Mouse (Mus musculus) liver, embryonic 12.5 days (tissue): ENCODE results near the gene Lypla2. TPM values are rescaled to one million over a fixed set of nuclear protein-coding genes. Genes with fewer than 3 reads are reported as not detected.
"Not testable (repeated sequence)": the region's sequence is repeated elsewhere in the genome, so short reads cannot be mapped to it uniquely, and the experiment has no call there.

Experiments used
- ATAC-seq: fragments of 200-750 bp; cut with Nextera tagmentation; 2 replicates; pipeline ENCODE4 v1.8.0; 2017; ENCODE audit warnings: moderate number of reproducible peaks, mild to moderate bottlenecking, moderate library complexity
- H3K27ac ChIP-seq: fragments of 300-500 bp; sonication (generic); 2 replicates; pipeline ENCODE4 v1.5.1; 2016; ENCODE audit warnings: mild to moderate bottlenecking
- H3K27me3 ChIP-seq: fragments of 300-500 bp; sonication (generic); replicated peaks from 2 replicates; pipeline ENCODE4 v1.6.1; 2016; ENCODE audit warnings: mild to moderate bottlenecking, moderate library complexity
- H3K36me3 ChIP-seq: fragments of 300-500 bp; sonication (generic); 2 replicates; pipeline ENCODE4 v1.6.1; 2016; ENCODE audit warnings: mild to moderate bottlenecking, moderate library complexity
- H3K4me1 ChIP-seq: fragments of 300-500 bp; sonication (generic); 2 replicates; pipeline ENCODE4 v1.6.1; 2016
- H3K4me2 ChIP-seq: fragments of 300-500 bp; sonication (generic); 2 replicates; pipeline ENCODE4 v1.6.1; 2016; ENCODE audit warnings: mild to moderate bottlenecking, moderate library complexity
- H3K4me3 ChIP-seq: fragments of 300-500 bp; sonication (generic); 2 replicates; pipeline ENCODE4 v1.5.1; 2016; ENCODE audit warnings: mild to moderate bottlenecking, moderate library complexity
- H3K9ac ChIP-seq: fragments of 300-500 bp; sonication (generic); 2 replicates; pipeline ENCODE4 v1.6.1; 2016; ENCODE audit warnings: mild to moderate bottlenecking, moderate library complexity
- H3K9me3 ChIP-seq: fragments of 300-500 bp; sonication (generic); replicated peaks from 2 replicates; pipeline ENCODE4 v1.6.1; 2016; ENCODE audit warnings: mild to moderate bottlenecking, moderate library complexity
- WGBS: fragments of 180-500 bp; shearing (Covaris S2); methylation state at CpG from one replicate; pipeline ENCODE4 v1.1.7; 2016; ENCODE audit not compliant: insufficient replicate concordance; 5-methylcytosine and 5-hydroxymethylcytosine counted together
- polyA plus RNA-seq: library from polyadenylated mRNA; unstranded; fragments of >200 nt; fragmentation: Nextera tagmentation; extraction: Ambion mirVana; gene quantifications from 2 replicates; pipeline ENCODE4 v1.2.1, GENCODE M21; 2016

Gene Lypla2
- polyA plus RNA-seq, 1 experiment from 2014 or later: 61.7 TPM

DNA sequence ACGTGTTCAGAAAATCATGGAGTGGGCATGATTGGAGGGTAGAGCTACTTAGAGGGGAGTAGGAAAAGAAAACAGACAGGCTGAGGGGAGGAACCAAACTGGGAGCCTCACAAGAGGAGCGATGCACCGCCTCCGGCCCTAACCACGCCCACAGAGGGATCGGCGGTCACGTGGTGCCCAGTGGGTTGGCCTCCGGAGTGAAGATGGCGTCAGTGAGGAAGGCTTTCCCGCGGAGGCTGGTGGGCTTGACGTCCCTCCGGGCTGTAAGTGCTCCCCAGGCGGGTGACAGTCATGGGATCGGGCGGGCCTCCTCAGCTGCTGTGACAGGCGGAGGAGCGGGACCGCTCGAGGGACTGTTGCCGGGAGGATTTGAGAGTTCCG lies 26.2 kb downstream of the Lypla2 start, which contains the start of gene Hmgcl:
Gene Hmgcl (plus strand): TSS at position 171 of the 381 bp plus-strand sequence.
- 1% methylated on average over 23 of the region's 23 CpGs for WGBS
- Histone ChIP-seq H3K4me2 (peak within 1 kb of the TSS; percentile 85), H3K27me3 (no peaks in the 10 kb centered on the region), H3K9ac (peak within 1 kb of the TSS; percentile 84), H3K4me1 (peaks cover 52% of the 10 kb centered on the region), H3K9me3 (peaks cover under 1% of the 10 kb centered on the region; the same call in 1 of the 2 replicates), H3K4me3 (peak within 1 kb of the TSS; percentile 86), H3K27ac (peak within 1 kb of the TSS; percentile 74), H3K36me3 (peaks cover 6% of the 10 kb centered on the region)
- peak; percentile 88 for ATAC-seq

- Histone ChIP-seq H3K4me1 (peaks cover 52% of the 10 kb centered on the region), H3K27me3 (no peaks in the 10 kb centered on the region), H3K9me3 (no peaks in the 10 kb centered on the region), H3K4me3 (peak overlapping the region; percentile 86), H3K36me3 (peaks cover 5% of the 10 kb centered on the region), H3K4me2 (peak overlapping the region; percentile 85), H3K9ac (peak overlapping the region; percentile 84), H3K27ac (peak overlapping the region; percentile 71; the same call in 1 of the 2 replicates)
- WGBS: 65% methylated on average over 10 of the region's 10 CpGs
- 0 out of 2 replicates have a peak, but pooled peaks have one; percentile 9 for ATAC-seq
Measured at GRCm38 (mm10) chr4:135945706-135946105, 26.7 kb downstream of the Lypla2 start.

DNA sequence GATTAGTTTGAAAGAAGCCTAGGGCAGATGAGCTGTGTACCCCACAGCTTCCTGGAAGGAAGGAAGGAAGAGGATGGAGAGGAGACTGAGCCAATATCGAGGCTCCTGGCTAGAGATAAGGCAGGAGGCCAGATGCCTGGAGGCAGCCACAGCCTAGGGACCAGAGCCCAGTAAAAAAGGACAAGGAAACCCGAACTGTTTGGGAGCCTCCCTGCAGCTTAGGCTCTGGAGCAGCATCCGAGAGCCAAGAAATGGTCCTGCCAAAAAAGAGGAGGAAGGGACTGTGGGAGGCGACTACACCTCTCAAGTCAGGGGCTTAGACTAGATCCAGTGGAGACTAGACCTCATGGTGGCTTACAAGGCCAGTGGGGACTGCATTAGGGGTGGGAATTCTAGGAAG lies 29.0 kb downstream of the Lypla2 start:
- no peak for ATAC-seq
- H3K27ac ChIP-seq: no peak overlapping the region

GRCm38 (mm10) chr4:135942193-135942592 lies 30.2 kb downstream of the Lypla2 start:
- H3K9ac ChIP-seq: no peak overlapping the region
- no peaks in the 10 kb centered on the region for H3K9me3 ChIP-seq
- no peak overlapping the region for H3K4me2 ChIP-seq
- ATAC-seq: no peak
- peaks cover 50% of the 10 kb centered on the region for H3K4me1 ChIP-seq
- H3K27me3 ChIP-seq: no peaks in the 10 kb centered on the region
- H3K36me3 ChIP-seq: peaks cover 22% of the 10 kb centered on the region
- H3K27ac ChIP-seq: no peak overlapping the region
- 53% methylated on average over 6 of the region's 6 CpGs for WGBS
- H3K4me3 ChIP-seq: no peak overlapping the region

More for the DNA sequence above, 29.0 kb downstream of the Lypla2 start:
- no peaks in the 10 kb centered on the region for H3K27me3 ChIP-seq
- H3K9ac ChIP-seq: no peak overlapping the region
- WGBS: 37% methylated on average over 4 of the region's 4 CpGs
- no peak overlapping the region for H3K4me3 ChIP-seq
- H3K9me3 ChIP-seq: no peaks in the 10 kb centered on the region
- peaks cover 22% of the 10 kb centered on the region for H3K36me3 ChIP-seq
- no peak overlapping the region for H3K4me2 ChIP-seq
- H3K4me1 ChIP-seq: peaks cover 49% of the 10 kb centered on the region

DNA sequence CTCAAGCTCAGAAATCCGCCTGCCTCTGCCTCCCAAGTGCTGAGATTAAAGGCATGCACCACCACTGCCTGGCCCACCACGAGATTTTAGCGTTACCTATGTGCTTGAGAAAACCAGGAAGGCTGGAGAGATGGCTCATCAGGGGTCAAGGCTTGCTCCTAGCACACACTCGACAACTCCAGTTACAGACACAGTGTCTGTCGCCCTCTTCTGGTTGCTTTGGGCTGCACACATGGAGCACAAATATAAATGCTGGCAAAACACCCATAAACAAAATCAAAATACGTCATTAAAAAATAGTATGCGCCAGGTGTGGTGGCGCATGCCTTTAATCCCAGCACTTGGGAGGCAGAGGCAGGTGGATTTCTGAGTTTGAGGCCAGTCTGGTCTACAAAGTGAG lies 31.4 kb downstream of the Lypla2 start:
- H3K4me1 ChIP-seq: peaks cover 57% of the 10 kb centered on the region
- 73% methylated on average over 8 of the region's 8 CpGs for WGBS
- not testable (repeated sequence) for H3K9me3 ChIP-seq, H3K4me2 ChIP-seq, H3K27ac ChIP-seq, H3K9ac ChIP-seq, H3K4me3 ChIP-seq, ATAC-seq, H3K27me3 ChIP-seq
- peaks cover 22% of the 10 kb centered on the region for H3K36me3 ChIP-seq

GRCm38 (mm10) chr4:135938858-135939257 lies 33.6 kb downstream of the Lypla2 start:
- Histone ChIP-seq H3K9ac (no peak overlapping the region), H3K9me3 (no peaks in the 10 kb centered on the region), H3K4me2 (no peak overlapping the region), H3K36me3 (peaks cover 26% of the 10 kb centered on the region), H3K27ac (peak overlapping the region; percentile 37; the same call in 1 of the 2 replicates), H3K4me1 (peaks cover 71% of the 10 kb centered on the region), H3K4me3 (no peak overlapping the region), H3K27me3 (no peaks in the 10 kb centered on the region)
- peak; percentile 71 for ATAC-seq
- WGBS: 48% methylated on average over 7 of the region's 7 CpGs

DNA sequence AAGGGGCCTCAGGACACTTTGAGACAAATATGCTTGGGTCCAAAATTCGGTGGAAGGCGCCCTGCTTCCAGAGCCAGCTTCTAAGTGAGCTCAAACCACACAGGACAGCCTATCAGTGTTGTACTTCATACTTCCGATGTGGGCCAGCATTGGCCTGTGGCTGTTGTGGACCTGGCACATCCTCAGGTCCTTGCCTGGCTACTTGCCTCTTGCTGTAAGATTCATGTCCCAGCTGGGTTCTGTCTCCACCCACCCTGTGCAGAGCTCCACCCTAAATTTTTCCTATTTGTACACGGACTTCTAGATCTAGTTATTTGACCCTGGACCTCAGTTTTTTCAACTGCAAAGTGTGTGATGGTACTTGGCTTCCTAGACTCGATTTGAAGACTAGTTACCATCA lies 36.9 kb downstream of the Lypla2 start:
- no peaks in the 10 kb centered on the region for H3K27me3 ChIP-seq
- no peak overlapping the region for H3K4me3 ChIP-seq
- peaks cover 44% of the 10 kb centered on the region for H3K36me3 ChIP-seq
- peaks cover 64% of the 10 kb centered on the region for H3K4me1 ChIP-seq
- peak overlapping the region; percentile 41 for H3K4me2 ChIP-seq
- H3K27ac ChIP-seq: peak overlapping the region; percentile 70
- WGBS: 46% methylated on average over 5 of the region's 5 CpGs
- H3K9ac ChIP-seq: peak overlapping the region; percentile 50; the same call in 1 of the 2 replicates
- no peak for ATAC-seq
- no peaks in the 10 kb centered on the region for H3K9me3 ChIP-seq

- H3K9me3 ChIP-seq: no peaks in the 10 kb centered on the region
- peak overlapping the region; percentile 50 for H3K9ac ChIP-seq
- peak; percentile 65 for ATAC-seq
- H3K36me3 ChIP-seq: peaks cover 48% of the 10 kb centered on the region
- H3K4me2 ChIP-seq: peak overlapping the region; percentile 41
- peak overlapping the region; percentile 74 for H3K27ac ChIP-seq
- peaks cover 64% of the 10 kb centered on the region for H3K4me1 ChIP-seq
- 21% methylated on average over 12 of the region's 12 CpGs for WGBS
- no peak overlapping the region for H3K4me3 ChIP-seq
- H3K27me3 ChIP-seq: no peaks in the 10 kb centered on the region
Measured at GRCm38 (mm10) chr4:135934708-135935500, 37.5 kb downstream of the Lypla2 start.

- Histone ChIP-seq H3K27me3 (no peaks in the 10 kb centered on the region), H3K9ac (no peak overlapping the region), H3K4me2 (no peak overlapping the region), H3K4me3 (no peak overlapping the region), H3K4me1 (peaks cover 40% of the 10 kb centered on the region), H3K36me3 (peaks cover 42% of the 10 kb centered on the region), H3K9me3 (no peaks in the 10 kb centered on the region), H3K27ac (no peak overlapping the region)
- WGBS: 61% methylated on average over 5 of the region's 5 CpGs
- no peak for ATAC-seq
Measured at GRCm38 (mm10) chr4:135931832-135932231, 40.6 kb downstream of the Lypla2 start.

DNA sequence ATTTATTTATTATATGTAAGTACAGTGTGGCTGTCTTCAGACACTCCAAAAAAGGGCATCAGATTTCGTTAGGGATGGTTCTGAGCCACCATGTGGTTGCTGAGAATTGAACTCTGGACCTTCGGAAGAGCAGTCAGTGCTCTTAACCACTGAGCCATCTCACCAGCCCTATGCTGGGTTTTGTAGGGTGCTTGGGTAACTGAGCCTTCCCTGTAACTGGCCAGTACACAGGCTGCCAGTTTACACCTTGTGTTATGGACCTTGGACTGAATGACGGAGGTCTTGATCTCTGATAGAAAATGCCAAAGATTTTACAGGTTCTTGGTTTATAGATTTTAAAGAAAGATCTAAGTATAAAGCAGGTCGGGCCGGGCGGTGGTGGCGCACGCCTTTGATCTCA lies 42.2 kb downstream of the Lypla2 start:
- WGBS: 86% methylated on average over 8 of the region's 8 CpGs
- H3K4me1 ChIP-seq: peaks cover 40% of the 10 kb centered on the region
- no peak for ATAC-seq
- H3K4me2 ChIP-seq: no peak overlapping the region
- no peak overlapping the region for H3K4me3 ChIP-seq
- no peaks in the 10 kb centered on the region for H3K27me3 ChIP-seq
- H3K9me3 ChIP-seq: no peaks in the 10 kb centered on the region
- H3K9ac ChIP-seq: no peak overlapping the region
- peaks cover 57% of the 10 kb centered on the region for H3K36me3 ChIP-seq
- no peak overlapping the region for H3K27ac ChIP-seq

DNA sequence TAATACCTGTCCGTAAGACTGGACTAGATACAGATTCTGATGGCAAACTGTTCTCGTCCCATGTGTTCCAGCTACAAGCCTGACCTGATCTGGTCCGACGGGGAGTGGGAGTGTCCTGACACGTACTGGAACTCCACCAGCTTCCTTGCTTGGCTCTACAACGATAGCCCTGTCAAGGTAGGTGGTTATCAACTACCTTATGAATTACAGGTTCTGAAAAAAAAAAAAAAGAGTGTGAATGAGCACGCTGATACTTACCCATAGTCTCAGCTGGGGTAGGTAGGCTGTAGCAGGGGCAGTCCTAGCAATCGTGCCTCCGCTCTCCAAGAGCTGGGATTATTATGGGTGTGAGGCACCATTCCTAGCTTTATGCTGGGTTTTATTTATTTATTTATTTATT lies 42.6 kb downstream of the Lypla2 start:
- H3K4me2 ChIP-seq: no peak overlapping the region
- no peak overlapping the region for H3K27ac ChIP-seq
- no peak overlapping the region for H3K4me3 ChIP-seq
- no peak overlapping the region for H3K9ac ChIP-seq
- no peaks in the 10 kb centered on the region for H3K27me3 ChIP-seq
- no peaks in the 10 kb centered on the region for H3K9me3 ChIP-seq
- no peak for ATAC-seq
- H3K36me3 ChIP-seq: peaks cover 58% of the 10 kb centered on the region
- H3K4me1 ChIP-seq: peaks cover 36% of the 10 kb centered on the region
- WGBS: 82% methylated on average over 9 of the region's 9 CpGs

- no peak for ATAC-seq
- Histone ChIP-seq H3K27ac (no peak overlapping the region), H3K4me2 (no peak overlapping the region), H3K9ac (no peak overlapping the region), H3K4me3 (no peak overlapping the region), H3K9me3 (no peaks in the 10 kb centered on the region), H3K27me3 (no peaks in the 10 kb centered on the region), H3K36me3 (peaks cover 62% of the 10 kb centered on the region), H3K4me1 (peaks cover 32% of the 10 kb centered on the region)
- 83% methylated on average over 5 of the region's 5 CpGs for WGBS
Measured at GRCm38 (mm10) chr4:135929405-135929804, 43.0 kb downstream of the Lypla2 start.
